Mouse (Mus musculus): ENCODE measurements around the gene Neu2.

DNA sequence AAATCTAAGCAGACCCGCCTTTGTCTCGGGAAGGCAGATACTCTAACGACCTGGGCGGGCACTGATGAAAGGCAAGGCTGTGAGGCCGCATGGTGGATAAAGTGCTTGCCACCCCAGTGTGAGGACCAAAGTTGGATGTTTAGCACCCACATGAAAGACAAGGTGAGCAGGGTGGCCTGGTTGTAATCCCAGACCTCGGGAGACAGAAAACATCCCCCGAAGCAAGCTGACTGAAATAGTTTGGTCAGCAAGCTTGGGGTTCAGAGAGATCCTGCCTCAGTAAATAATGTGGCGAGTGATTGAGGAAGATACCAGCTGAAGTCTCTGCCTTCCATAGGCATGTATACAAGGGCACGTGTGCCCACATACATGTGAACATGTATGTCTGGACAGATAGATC is 42.2 kb upstream of the Neu2 start:
- no peak for TF ChIP-seq CTCF (IDR thresholded peaks at IDR 0.05; ENCODE audit: insufficient read depth, low read depth, low read length)
- no peak for TF ChIP-seq POLR2A (IDR thresholded peaks at IDR 0.05; ENCODE audit: insufficient read depth, low read depth, low read length)

Data from olfactory bulb, adult 2 months (tissue).